Mouse (Mus musculus): ENCODE data around the gene Tepsin. TPM values are rescaled to one million over a fixed set of nuclear protein-coding genes. Genes with fewer than 3 reads are reported as not detected.

The Tepsin gene
- polyA plus RNA-seq, 1 experiment from 2014 or later, result 24.2 TPM

DNA sequence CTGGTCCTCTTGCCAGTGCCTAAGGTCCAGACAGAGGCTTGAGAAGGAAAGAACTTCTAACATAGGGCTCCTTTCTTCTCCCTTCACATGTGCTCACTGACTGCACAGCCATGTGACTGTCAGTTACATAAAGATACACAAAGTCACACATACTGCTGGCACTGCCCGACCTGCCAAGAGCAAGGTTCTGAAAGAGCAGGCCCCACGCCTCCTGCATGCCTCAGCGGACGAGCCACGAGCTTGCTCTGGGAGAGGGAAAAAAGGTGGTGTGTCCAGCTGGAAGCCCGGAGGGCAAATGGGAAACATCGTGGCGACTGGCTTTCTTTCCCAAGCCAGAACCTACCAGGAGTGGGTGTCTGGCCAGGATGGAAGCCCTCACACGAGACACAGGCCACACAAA, 9.3 kb upstream of the Tepsin start:
- H3K9ac ChIP-seq, result no peak overlapping the region
- H3K9me3 ChIP-seq, result no peaks in the 10 kb centered on the region
- H3K4me1 ChIP-seq, result peaks cover 4% of the 10 kb centered on the region; the same call in 1 of the 2 replicates
- H3K36me3 ChIP-seq (replicated peaks), result peaks cover 14% of the 10 kb centered on the region; the same call in 1 of the 2 replicates
- H3K4me2 ChIP-seq, result no peak overlapping the region
- no peak overlapping the region for H3K27ac ChIP-seq
- 89% methylated on average over 9 of the region's 9 CpGs for WGBS
- no peak for ATAC-seq (replicated peaks)
- H3K4me3 ChIP-seq, result no peak overlapping the region
- no peaks in the 10 kb centered on the region for H3K27me3 ChIP-seq (replicated peaks)

GRCm38 (mm10) chr11:120107026-120107425, 8.5 kb upstream of the Tepsin start:
- Histone ChIP-seq H3K27me3 (replicated peaks) (no peaks in the 10 kb centered on the region), H3K27ac (no peak overlapping the region), H3K36me3 (replicated peaks) (peaks cover 14% of the 10 kb centered on the region; the same call in 1 of the 2 replicates), H3K9ac (no peak overlapping the region), H3K4me3 (no peak overlapping the region), H3K9me3 (no peaks in the 10 kb centered on the region), H3K4me1 (peaks cover 4% of the 10 kb centered on the region; the same call in 1 of the 2 replicates), H3K4me2 (no peak overlapping the region)
- ATAC-seq (replicated peaks), result no peak
- WGBS, result 82% methylated on average over 2 of the region's 2 CpGs

GRCm38 (mm10) chr11:120103431-120103997, 5.0 kb upstream of the Tepsin start:
- 95% methylated on average over 3 of the region's 3 CpGs for WGBS
- Histone ChIP-seq H3K27me3 (replicated peaks) (no peaks in the 10 kb centered on the region), H3K9ac (no peak overlapping the region), H3K4me2 (no peak overlapping the region), H3K4me3 (no peak overlapping the region), H3K9me3 (no peaks in the 10 kb centered on the region), H3K4me1 (peaks cover 17% of the 10 kb centered on the region), H3K36me3 (replicated peaks) (peaks cover 19% of the 10 kb centered on the region; the same call in 1 of the 2 replicates), H3K27ac (no peak overlapping the region)
- no peak for ATAC-seq (replicated peaks)

GRCm38 (mm10) chr11:120101036-120101435, 2.5 kb upstream of the Tepsin start:
- Histone ChIP-seq H3K36me3 (replicated peaks) (peaks cover 18% of the 10 kb centered on the region; the same call in 1 of the 2 replicates), H3K27me3 (replicated peaks) (no peaks in the 10 kb centered on the region), H3K27ac (peak overlapping the region; percentile 51; the same call in 1 of the 2 replicates), H3K4me1 (peaks cover 28% of the 10 kb centered on the region), H3K4me2 (no peak overlapping the region), H3K9me3 (no peaks in the 10 kb centered on the region), H3K9ac (no peak overlapping the region), H3K4me3 (no peak overlapping the region)
- no peak for ATAC-seq (replicated peaks)
- under 1% methylated on average over 3 of the region's 3 CpGs for WGBS

DNA sequence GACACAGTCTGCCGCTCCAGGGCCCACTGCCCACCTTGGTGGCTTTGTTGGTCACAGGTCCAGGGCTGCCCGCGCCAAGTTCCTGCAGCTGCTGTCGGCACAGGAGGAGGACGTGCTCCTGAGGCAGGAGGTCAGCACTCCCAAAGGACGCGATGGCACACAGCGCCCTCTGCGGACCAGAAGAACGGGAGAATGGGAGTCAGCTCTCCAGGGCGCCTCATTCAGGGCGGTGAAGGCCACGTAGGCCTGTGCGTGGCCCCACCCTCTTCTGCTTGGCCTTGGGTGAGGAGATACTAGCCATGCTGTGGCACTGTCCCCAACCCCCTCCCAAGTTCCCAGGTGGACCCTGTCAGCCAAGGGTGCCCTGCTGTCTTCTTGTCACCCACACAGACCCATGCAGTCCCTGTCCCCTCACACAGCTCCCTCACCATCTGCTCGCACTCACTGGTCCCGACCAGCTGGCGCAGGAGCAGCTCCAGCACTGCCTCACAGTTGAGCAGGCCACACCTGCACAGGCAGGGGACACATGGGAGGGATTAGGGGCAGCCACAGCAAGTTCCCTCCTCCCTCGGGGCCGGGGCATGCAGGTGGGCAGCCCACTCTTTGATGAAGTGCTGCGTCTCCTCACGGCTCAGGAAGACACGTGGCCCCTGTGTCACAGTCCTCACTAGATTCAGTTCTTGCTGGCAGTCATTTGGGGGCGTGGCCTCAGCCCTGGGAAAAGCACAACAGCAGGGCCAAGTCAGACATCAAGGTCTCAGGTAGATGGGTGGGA, 5.5 kb downstream of the Tepsin start:
- H3K9ac ChIP-seq, result no peak overlapping the region
- H3K27ac ChIP-seq, result no peak overlapping the region
- ATAC-seq (replicated peaks), result no peak
- 80% methylated on average over 23 of the region's 23 CpGs for WGBS
- H3K4me1 ChIP-seq, result peaks cover 8% of the 10 kb centered on the region
- H3K4me2 ChIP-seq, result no peak overlapping the region
- no peak overlapping the region for H3K4me3 ChIP-seq
- H3K36me3 ChIP-seq (replicated peaks), result peaks cover 26% of the 10 kb centered on the region; the same call in 1 of the 2 replicates
- no peaks in the 10 kb centered on the region for H3K27me3 ChIP-seq (replicated peaks)
- H3K9me3 ChIP-seq, result no peaks in the 10 kb centered on the region

DNA sequence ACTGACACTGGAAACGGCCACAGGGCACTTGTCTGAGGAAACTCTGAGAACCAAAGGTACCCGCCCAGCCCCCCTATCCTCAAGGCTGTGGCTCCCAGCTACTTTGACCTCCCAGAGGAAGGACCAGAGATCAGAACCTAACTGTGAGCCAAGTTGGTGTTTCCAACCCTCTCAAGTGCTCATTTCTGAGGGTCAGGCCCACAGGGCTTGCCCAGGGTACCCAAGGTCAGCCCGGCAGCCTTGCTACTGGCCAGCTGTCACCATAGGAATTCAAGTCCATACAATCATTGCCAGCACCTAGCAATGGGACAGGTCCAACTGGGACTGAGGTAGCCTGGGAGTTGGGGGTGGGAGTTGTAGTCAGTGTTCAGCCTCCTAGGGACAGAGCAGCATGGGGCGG, 7.9 kb downstream of the Tepsin start:
- H3K4me2 ChIP-seq, result no peak overlapping the region
- H3K9ac ChIP-seq, result no peak overlapping the region
- no peaks in the 10 kb centered on the region for H3K27me3 ChIP-seq (replicated peaks)
- 95% methylated on average over 4 of the region's 4 CpGs for WGBS
- peaks cover 10% of the 10 kb centered on the region for H3K4me1 ChIP-seq
- H3K36me3 ChIP-seq (replicated peaks), result peaks cover 26% of the 10 kb centered on the region; the same call in 1 of the 2 replicates
- no peaks in the 10 kb centered on the region for H3K9me3 ChIP-seq
- no peak overlapping the region for H3K4me3 ChIP-seq
- no peak overlapping the region for H3K27ac ChIP-seq
- ATAC-seq (replicated peaks), result no peak

DNA sequence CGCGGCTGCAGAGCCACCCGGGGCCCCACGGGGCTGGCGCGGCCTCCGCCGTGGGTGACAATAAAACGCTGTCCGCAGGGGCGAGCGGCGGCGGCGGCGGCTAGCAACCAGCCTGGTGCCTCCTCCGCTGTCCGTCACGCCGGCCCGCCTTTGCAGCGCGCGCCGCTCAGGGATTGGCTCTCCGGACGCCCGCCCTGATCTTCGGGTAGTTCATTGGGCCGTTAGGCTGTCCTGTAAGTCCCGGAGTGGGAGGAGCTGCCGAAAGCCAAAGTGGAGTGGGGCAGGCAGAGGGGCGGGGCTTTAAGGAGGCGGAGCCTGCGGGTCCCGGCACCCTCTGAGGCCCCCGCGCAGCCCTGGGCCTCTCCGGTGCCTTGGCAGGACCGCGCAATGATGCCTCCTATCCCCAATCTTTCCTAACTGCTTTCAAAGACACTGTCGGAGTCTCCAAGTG, 11.8 kb downstream of the Tepsin start, which contains the start of gene Cep131:
Cep131 (minus strand) TSS at position 126 of the 451 bp plus-strand sequence.
- peak within 1 kb of the TSS; percentile 89 for H3K27ac ChIP-seq
- H3K9ac ChIP-seq, result peak within 1 kb of the TSS; percentile 98
- H3K4me3 ChIP-seq, result peak within 1 kb of the TSS; percentile 86
- peak; percentile 99 for ATAC-seq (replicated peaks)
- H3K4me1 ChIP-seq, result peaks cover 18% of the 10 kb centered on the region
- no peaks in the 10 kb centered on the region for H3K27me3 ChIP-seq (replicated peaks)
- peaks cover 17% of the 10 kb centered on the region; the same call in 1 of the 2 replicates for H3K36me3 ChIP-seq (replicated peaks)
- WGBS, result 0% methylated on average over 42 of the region's 42 CpGs
- H3K4me2 ChIP-seq, result peak within 1 kb of the TSS; percentile 70
- H3K9me3 ChIP-seq, result no peaks in the 10 kb centered on the region

DNA sequence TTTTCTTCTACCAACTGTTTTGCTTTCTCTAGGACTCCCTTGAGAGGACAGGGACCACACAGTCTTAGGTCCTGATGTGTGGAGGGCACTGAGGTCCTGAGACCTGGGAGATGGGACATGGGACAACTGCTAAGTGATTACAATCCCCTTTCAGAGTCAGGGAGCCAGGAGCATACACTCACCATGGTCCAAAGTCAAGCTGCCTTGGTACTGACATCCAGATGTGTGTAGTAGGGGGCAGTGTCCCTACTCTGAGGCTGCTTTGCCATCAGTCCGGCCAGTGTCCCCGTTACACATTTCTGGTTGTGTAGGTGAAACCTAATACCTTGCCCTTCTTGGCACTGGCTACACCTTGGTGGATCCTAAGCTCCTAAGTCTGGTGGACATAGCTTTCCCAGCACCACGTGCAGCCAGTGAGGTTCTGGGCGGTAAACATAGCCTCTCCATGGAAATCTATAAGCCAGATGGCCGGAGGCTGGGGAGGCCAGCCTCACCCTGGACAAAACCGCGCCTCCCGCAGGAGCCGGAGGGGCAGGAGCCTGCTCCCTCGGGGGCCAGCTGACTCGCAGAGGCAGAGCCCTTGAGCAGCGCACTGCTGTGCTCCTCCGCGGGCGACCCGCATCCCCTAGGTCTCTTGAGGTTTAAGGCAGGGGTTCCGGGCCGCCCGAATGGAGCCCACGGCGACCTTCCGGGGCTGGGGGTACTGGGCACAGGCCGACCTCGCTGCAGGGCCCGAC, 12.5 kb downstream of the Tepsin start:
- H3K4me3 ChIP-seq, result peak overlapping the region; percentile 86
- peaks cover 18% of the 10 kb centered on the region for H3K4me1 ChIP-seq
- H3K27me3 ChIP-seq (replicated peaks), result no peaks in the 10 kb centered on the region
- WGBS, result under 1% methylated on average over 25 of the region's 25 CpGs
- peak overlapping the region; percentile 89 for H3K27ac ChIP-seq
- peaks cover 15% of the 10 kb centered on the region; the same call in 1 of the 2 replicates for H3K36me3 ChIP-seq (replicated peaks)
- peak; percentile 25 for ATAC-seq (replicated peaks)
- H3K9ac ChIP-seq, result peak overlapping the region; percentile 98
- peak overlapping the region; percentile 70 for H3K4me2 ChIP-seq
- no peaks in the 10 kb centered on the region for H3K9me3 ChIP-seq

- no peak overlapping the region for H3K27ac ChIP-seq
- no peak for ATAC-seq (replicated peaks)
- H3K27me3 ChIP-seq (replicated peaks), result no peaks in the 10 kb centered on the region
- H3K9ac ChIP-seq, result no peak overlapping the region
- peaks cover 30% of the 10 kb centered on the region; the same call in 1 of the 2 replicates for H3K36me3 ChIP-seq (replicated peaks)
- H3K4me1 ChIP-seq, result peaks cover 4% of the 10 kb centered on the region
- H3K9me3 ChIP-seq, result no peaks in the 10 kb centered on the region
- WGBS, result 94% methylated on average over 6 of the region's 6 CpGs
- H3K4me3 ChIP-seq, result no peak overlapping the region
- no peak overlapping the region for H3K4me2 ChIP-seq
These were observed 18.2 kb downstream of the Tepsin start for GRCm38 (mm10) chr11:120080282-120080681.

- H3K4me1 ChIP-seq, result no peaks in the 10 kb centered on the region
- no peak overlapping the region for H3K9ac ChIP-seq
- H3K4me2 ChIP-seq, result no peak overlapping the region
- ATAC-seq (replicated peaks), result no peak
- no peaks in the 10 kb centered on the region for H3K9me3 ChIP-seq
- no peak overlapping the region for H3K27ac ChIP-seq
- H3K36me3 ChIP-seq (replicated peaks), result peaks cover 37% of the 10 kb centered on the region
- no peak overlapping the region for H3K4me3 ChIP-seq
- 88% methylated on average over 3 of the region's 3 CpGs for WGBS
- H3K27me3 ChIP-seq (replicated peaks), result no peaks in the 10 kb centered on the region
These were observed 22.3 kb downstream of the Tepsin start for GRCm38 (mm10) chr11:120076191-120076590.

GRCm38 (mm10) chr11:120072986-120073647, 25.4 kb downstream of the Tepsin start:
- H3K9me3 ChIP-seq, result no peaks in the 10 kb centered on the region
- H3K4me1 ChIP-seq, result no peaks in the 10 kb centered on the region
- H3K9ac ChIP-seq, result no peak overlapping the region
- H3K36me3 ChIP-seq (replicated peaks), result peaks cover 39% of the 10 kb centered on the region
- no peak overlapping the region for H3K27ac ChIP-seq
- ATAC-seq (replicated peaks), result no peak
- no peak overlapping the region for H3K4me3 ChIP-seq
- 91% methylated on average over 9 of the region's 9 CpGs for WGBS
- no peaks in the 10 kb centered on the region for H3K27me3 ChIP-seq (replicated peaks)
- no peak overlapping the region for H3K4me2 ChIP-seq

All from midbrain, embryonic 15.5 days (tissue).